Mouse (Mus musculus): ENCODE data around the gene Rer1.
"Not testable (repeated sequence)": the region's sequence is repeated elsewhere in the genome, so short reads cannot be mapped to it uniquely, and the experiment has no call there.

Rer1 gene

DNA sequence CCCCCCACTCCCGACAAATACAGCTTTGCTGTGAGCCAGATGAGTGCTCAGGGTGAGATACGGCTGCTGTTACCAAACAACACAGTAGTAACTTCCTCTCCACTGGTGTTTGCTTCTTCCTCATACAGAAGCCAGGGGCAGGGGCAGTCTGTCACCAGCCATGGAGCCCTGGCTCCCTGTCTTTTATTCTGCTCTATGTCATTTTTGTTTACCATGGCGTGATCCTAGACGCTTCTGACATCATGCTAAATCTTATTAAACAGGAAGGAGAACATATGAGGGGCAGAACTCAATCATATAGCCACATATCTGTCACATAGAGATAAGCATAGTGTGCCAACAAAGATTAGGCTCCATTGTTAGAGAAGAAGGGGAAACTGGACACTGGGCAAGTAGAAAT lies 30.4 kb upstream of the Rer1 start:
- DNase-seq (ENCODE audit: low spot score in 2 of 2), result no peak

DNA sequence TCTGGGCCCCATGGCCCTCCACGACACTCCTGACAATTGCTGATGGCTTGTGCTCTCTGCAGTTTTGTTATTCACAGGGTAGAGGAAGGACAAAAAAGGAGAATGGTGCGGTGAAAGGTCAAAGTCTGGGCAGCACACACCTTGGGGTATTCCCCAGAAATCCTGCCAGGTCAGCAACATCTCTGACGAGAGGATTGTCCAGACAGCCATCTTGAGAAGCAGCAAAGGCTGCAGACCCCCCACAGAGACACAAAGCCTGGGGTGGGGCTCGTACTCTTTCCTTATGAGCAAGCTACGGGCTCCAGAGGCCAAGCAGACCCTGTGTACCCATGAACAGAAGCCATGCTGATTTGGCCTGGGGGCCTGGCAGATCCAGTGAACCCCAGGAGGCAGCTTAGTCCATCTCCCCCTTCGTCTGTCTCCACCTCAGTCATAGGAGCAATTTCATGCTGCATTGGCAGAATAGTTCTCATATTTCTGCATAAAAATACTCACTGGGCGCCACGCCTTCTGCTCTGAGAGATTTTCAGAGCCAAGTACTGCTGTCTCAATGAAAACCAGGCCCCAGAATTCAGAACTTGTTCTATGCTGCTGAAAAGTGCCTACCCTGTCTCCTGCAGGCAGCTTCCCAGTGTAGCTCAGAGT lies 27.7 kb upstream of the Rer1 start:
- DNase-seq (ENCODE audit: low spot score in 2 of 2), result no peak

DNA sequence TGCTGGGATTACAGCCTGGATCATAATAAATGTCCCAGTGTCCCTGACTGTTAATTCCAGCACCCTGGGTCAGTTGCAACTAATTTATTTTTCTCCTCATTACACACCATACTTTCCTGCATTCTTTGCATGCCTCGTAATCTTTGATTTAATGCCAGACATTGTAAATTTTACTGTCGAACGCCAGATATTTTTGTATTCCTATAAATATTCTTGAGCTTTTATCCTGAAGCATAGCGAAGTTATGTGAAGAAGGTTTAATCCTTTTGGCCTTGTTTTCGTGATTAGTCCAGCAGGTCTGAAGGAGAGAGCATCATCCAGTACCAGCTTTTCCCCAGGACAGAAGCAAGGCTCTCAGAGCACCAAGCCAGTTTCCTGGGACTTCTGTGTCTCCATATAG lies 23.3 kb upstream of the Rer1 start:
- DNase-seq (ENCODE audit: low spot score in 2 of 2), result no peak

DNA sequence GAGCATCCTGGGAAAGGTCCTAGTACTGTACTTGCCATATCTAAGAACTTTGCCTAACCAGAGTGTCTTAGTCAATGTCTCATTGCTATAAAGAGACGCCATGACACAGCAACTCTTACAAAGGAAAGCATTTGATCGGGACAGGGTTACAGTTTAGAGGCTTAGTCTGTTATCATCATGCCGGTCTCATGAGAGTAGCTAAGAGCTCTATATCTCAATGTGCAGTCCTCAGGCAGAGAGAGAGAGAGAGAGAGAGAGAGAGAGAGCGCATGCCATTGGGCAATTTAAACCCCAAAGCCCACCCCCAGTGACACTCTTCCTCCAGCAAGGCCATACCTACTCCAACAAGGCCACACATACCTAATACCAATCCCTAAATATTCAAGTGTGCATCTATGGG lies 21.7 kb upstream of the Rer1 start:
- no peak for DNase-seq (ENCODE audit: low spot score in 2 of 2)

DNA sequence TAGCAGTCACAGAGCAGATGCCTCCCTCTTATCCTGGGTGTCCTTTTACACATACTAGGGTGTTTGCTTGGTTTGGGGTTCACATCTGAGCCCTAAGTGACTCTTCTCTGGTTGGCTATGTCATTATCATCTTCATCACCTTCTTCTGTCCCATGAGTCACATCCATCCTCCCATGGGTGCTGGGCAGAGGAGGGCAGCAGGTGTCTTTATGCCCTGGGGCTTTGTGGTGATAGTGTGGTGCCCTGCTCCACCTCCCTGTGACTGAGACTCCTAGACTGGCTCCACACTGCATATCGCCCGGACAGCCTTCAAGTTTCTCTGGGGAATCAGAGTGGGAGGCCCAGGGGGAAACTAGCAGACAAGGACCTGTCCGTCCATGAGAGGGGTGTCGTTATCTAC lies 12.4 kb upstream of the Rer1 start:
- DNase-seq (ENCODE audit: low spot score in 2 of 2), result no peak

DNA sequence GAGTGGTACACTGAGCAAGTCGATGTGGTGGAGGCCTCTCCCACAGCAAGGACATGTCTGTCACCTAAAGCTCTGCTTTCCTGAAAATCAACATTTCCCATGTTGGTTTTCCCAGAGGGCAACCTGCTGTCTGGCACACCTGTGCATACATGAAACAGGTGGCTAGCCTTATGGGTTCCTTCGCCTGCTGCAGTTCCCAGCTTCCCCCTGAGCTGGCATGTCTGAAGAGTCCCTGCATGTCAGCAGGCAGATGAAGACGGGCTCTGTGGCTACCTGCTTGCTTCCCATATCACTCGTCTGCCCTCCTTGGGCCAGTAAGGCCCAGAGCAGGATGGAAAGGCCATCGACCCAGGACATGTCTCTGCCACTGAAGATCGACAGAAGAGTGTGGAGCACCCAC lies 11.3 kb upstream of the Rer1 start:
- DNase-seq (ENCODE audit: low spot score in 2 of 2), result no peak

DNA sequence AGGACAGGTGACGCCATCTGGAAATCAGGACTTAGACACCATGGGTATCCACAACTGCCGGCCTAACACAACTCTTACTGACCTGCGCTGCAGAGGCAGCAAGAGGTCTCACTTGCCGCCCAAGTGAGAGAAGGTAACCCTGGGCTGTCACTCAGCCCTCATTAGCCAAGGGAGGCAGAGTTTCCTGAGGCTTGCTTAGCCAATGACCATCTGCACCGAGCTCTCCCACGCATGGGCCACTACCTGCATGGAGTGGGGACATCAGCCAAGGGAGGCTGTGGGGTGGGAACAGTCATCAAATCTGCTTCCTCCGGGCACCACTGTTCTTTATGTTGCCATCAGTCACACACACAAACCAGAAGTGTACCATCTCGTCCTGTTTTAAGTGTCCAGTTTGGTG lies 9.8 kb upstream of the Rer1 start:
- DNase-seq (ENCODE audit: low spot score in 2 of 2), result no peak

DNA sequence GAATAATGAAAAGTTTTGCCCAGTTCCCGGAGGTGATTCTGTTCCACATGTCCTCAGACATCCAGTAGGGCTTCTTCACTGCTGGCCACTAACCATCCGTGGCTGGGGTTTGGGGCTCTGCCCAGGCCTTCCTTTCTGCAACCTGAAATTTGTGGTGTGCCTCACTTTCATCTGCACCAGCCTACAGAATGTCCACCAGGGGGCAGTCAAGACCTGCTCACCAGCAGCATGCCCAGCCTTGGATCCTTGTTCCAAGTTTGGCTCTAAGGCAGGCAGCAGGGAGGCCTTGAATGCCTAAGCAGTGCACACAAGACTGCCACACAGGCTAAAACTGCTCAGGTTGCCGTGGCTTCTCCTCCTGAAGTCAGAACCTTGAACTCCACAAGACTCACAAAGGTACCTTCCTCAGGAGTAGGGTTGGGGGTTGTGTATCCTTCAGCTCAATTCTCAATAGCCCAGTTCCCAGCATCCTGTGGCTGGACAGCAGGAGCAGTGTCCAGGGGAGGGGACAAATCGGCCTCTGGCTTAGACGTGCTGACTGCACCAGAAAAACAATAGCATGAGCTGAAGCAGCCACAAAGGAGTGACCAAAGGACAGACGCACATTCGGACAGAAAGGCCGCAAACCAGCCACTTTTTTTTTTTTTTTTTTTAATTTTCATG lies 9.2 kb upstream of the Rer1 start:
- peak; percentile 75 to 87 for DNase-seq (ENCODE audit: low spot score in 2 of 2)

DNA sequence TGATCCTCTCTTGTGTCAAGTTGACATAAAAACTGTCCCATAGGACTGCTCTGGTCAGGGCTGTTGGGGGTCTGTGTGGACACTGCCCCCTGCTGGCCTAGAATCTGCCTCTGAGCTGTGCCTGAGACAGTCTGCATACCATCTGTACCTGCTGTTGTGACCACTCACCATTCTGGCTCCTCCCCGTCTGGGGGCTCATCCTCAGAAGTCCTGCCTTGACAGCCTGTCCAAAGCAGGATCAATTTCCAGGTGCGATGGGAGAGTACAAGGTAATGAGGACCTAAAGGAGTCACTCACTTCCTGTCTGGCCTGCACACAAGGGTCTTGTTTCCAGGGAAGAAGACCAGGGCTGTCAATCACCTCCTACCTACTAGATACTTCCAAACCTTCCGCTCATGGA lies 8.4 kb upstream of the Rer1 start:
- peak in 1 of 2 experiments; percentile 52 for DNase-seq (ENCODE audit: low spot score in 2 of 2)

DNA sequence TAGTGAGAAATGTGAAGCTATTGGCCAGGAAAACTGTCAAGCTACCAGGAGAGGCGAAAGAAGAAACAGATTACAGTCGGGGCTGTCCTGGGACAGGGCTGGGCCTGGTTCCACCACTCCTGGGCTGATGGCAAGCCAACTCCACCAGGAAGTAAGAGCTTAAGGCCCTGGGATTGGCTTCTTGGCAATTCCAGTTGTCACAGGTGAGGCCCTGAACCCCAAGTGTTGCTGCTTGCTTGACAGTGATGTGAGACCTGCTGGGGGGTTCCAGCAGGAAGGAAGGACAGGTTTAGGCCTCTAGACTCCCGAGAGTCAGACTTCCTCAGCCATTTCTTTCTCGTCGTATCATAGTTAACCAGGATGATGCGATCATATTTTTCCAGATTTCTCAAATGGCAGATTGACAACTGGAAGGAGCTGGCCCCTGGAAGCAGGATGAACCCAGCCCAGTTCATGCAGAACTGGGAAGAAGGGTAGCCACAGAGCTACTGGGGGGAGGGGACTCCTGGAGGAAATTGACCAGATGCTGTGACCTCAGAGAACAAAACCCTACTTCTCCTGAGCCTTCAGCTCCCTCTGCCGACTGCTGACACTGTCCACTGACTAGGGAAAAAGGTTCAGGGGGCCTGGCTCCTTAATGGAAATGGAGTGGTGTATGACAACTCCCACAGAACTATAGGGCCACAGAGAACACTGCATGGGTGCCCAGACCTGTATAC lies 7.4 kb upstream of the Rer1 start:
- no peak for DNase-seq (ENCODE audit: low spot score in 2 of 2)

DNA sequence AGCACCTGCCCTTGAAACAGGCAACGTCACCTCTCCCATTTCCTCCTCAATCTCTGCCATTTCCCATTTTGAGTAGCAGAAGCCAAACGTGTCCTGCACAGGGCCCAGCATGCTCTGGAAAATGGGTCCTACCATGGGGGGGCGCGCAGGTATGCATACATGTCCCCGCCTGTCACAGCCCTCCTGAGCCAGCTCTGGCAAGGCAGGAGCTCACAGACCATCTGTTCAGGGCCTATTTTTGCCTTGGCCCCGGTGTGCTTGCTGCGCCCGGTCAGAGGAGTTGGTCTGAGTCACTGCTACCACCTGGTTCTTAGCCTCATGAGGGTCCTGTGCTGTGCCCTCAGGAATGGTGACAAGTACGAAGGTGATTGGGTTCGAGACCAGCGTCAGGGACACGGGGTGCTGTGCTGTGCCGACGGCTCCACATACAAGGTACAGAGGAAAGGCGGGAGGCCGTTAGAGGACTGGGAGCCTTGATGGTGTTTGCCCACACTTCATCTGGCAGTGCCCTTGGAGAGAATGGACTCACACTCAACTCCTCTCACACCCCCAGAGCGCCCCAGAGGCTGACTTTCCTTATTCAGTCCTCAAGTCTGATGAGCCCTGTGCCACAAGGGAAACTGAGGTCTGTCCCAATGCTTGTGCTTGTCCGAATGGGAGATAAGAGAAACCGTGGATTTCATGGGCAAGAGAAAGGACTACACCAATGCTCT lies 6.7 kb upstream of the Rer1 start:
- DNase-seq (ENCODE audit: low spot score in 2 of 2), result no peak

DNA sequence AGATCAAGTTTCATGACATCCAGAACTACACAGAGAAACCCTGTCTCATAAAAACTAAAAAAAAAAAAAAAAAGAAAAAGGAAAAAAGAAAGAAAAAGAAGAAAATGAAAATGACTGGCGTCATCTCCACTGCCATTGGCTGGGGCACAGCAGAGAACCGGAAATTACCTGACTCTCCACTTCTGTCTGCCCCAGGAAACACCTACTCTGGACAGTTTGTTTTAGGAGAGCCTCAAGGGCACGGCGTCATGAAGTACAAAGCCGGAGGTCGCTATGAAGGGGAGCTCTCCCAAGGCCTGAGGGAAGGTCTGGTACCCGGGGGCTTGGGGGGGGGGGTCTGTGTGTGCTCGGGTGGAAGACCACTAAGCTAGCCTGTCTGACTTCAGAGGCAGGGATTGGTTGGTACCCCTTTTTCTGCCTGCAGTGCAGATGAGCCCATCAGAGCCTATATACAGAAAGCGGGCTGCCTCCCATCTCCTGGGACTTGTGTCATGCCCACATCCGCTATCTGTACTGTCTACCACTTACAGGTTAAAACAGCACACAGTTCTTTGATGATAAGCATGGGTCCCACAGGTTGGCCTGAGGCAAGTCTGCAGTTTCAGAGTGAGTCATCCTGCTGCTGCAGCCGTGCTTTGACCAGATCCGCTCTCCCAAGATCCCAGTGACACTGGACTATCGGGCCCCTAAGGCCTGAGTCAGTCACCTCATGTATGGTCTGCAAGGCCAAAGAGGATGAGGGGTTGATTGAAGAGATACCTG lies 4.7 kb upstream of the Rer1 start:
- no peak for DNase-seq (ENCODE audit: low spot score in 2 of 2)

DNA sequence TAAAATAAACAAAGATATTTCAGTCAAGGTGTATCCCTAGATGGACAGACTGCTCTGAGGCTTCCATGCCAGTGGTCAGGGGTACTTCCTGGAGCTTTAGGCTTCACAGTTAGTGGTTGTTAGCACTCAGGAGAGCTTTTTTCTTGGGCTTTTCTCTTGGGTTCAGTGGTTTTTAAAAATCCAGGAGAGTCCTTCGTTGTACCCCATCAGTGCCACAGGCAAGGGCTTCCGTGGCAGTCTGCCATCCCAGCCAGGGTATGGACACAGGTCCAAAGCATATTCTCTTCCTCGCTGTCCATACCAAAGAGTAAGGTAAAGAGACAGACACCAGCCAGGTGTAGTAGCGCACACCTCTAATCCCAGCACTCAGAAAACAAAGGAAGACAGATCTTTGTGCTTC lies 4.0 kb upstream of the Rer1 start:
- no peak for DNase-seq (ENCODE audit: low spot score in 2 of 2)

DNA sequence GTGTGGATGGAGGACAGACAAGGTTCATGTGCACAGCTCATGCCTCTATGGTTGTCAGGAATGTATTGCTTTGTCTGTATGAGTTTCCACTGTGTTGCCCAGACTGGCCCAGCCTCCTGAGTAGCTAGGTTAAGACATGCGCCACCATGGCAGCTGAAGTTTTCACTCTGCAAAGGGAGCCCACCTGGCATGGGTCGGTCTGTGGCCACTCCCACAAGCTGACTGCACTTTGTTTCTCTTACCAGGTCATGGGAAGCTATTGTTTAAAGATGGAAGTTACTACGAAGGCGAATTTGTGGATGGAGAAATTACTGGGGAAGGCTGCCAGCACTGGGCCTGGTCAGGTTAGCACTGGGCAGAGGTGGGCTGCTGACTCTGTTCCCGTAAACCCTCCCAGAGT lies 3.1 kb upstream of the Rer1 start:
- DNase-seq (ENCODE audit: low spot score in 2 of 2), result no peak

DNA sequence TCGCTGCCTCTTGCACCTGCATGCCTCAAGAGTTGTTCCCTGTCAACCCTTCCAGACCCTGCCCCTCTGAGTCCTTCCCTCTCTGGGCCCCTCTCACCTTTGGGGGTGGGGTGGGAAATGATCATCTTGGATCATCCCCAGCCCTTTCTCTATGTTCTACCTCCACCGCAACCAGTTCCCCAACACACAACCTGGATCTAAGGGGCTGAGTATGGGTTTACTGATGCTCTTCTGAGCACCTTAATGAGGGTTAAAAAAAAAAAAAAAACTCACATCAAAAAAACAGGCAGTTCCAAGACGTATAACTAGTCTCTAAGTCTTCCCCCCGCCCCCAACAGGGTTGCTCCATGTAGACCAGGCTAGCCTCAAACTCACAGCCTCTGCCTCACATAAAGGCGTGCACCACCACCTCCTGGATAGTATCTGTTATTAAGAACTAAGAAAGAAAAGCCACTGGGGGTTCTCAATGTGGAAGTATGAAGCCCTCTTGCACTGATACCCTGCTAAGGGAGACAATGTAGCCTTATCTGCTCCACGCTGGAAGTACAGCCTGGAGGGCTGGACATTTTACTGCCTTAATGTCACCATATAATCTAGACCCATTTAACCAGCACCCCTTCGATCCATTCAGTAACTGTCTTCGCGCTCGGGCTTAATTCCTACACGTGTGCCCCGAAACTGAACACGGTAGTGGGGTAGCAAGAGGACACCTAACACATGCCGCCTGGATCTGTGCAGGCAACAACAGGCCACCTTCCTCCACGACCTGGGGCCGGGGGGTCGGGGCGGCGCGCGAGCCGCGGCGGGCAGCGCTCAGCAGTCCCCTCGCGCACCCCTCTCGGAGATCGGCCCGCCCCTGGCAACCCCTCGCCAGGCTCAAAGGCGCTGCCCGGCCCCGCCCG lies 725 bp downstream of the Rer1 start:
- DNase-seq (ENCODE audit: low spot score in 2 of 2), result no peak

DNA sequence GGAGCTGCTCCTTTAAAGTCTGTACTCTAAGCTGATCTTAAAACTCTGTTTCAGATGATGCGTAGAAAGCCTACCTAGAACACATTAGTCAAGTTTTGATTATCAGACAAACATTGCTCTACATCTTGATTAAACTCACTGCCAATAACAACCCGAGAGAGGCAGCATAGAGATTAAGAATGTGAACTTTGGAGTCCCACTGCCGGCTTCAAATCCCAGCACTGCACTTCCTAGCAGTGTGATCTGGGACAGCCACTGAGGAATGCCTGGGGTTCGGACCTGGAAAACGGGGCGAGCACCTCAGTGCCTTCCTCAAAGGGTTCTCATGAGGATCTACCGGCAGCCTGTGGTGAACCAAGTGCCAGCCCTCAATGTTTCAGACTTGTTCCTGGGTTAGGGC lies 1.8 kb downstream of the Rer1 start:
- DNase-seq (ENCODE audit: low spot score in 2 of 2), result no peak

DNA sequence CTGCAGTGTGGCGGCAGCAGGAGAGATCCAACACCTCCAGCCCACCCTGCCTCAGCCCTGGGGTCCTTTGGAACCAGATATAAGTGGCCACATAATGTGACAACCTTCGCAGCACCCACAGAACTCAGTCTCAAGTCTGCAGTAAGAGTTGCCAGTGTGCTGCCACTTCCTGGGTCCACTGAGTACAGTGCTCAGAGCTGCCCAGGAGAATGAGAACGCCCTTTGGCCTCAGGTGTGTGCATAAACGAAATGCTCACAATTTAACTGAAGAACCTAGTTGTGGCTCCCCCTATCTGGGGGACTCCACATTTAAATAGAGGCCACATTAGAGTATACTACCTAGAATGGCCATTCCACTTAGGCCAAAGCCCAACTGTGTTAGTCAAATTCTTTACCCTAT lies 2.6 kb downstream of the Rer1 start:
- DNase-seq (ENCODE audit: low spot score in 2 of 2), result no peak

DNA sequence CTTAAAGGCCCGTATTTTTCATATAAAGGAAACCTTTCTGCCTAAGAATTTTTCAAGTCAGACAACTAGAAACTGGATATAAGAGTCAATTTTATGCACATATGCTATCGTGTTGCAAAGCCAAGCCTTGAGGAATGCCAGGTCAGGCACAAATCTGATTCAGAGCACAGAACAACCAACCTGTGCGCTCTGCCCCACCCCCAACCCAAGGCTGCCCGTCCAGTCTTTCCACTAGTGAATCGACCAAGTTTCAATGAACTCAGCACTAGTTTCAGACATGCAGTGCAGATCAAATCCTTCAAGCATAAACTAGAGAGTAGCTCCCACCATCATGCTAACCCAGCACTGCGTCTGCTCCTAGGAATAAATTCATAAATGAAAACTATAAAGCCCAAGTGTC lies 6.5 kb downstream of the Rer1 start:
- peak; percentile 76 to 82 for DNase-seq (ENCODE audit: low spot score in 2 of 2)

DNA sequence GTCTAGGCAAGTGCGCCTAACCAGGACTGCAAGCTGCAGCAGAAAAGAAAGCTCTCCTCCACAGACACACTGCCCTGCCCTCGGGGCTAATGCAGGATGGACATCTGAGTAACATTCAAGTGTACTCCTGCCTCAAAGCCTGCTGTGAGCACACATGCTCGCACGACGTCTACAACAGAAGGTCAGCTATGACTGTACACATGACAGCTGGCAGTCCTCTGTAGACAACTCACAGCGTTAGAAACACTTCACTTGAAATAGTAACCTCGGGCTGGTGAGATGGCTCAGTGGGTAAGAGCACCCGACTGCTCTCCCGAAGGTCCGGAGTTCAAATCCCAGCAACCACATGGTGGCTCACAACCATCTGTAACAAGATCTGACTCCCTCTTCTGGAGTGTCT lies 7.4 kb downstream of the Rer1 start:
- not testable (repeated sequence) for DNase-seq (ENCODE audit: low spot score in 2 of 2)

DNA sequence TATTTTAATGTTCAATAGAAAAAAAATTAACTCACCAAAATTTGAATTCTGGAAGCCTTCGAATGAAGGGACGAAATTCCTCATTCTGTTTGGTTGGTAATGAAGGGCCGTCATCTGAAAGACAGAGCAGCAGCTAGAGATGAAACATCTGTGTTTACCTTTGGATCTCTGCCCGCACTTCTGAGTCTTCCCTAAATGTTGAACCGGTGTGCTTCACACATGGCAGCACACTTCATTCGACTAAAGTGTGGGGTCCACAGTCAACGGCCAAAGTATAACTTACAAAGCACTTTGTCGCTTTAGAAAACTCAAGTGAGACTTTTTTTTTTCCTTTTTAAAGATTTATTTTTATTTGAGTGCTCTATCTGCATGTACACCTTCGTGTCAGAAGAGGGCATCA lies 9.5 kb downstream of the Rer1 start:
- DNase-seq (ENCODE audit: low spot score in 2 of 2), result no peak

DNA sequence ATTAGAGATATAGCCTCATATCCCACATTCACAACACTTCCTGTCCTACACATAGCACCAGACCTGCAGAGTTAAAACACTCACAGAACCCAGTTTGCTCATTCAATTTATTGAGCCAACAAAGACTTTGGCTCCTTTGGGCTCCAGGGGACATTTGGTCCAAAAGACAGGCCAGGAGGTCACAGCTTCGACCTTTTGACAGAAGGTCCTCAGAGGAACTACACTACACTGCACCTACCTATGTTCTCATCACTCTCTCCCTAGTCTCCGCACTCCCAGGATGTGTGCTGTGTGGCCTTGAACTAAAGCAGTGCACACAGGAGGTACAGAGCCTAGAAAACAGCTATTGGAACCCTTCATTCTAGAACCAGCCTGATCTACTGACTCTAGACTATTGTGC lies 10.4 kb downstream of the Rer1 start:
- no peak for DNase-seq (ENCODE audit: low spot score in 2 of 2)
